Mouse (Mus musculus) CH12.LX (cell line): ENCODE data around the gene Moxd1.

Source experiments
- CHD1 ChIP-seq: IDR thresholded peaks from 2 replicates; pipeline ENCODE4 v1.6.1; 2012; ENCODE audit warnings: low read depth, low read length, improper control_type of control experiment, inconsistent platforms
- POLR2A ChIP-seq: IDR thresholded peaks from 2 replicates; pipeline ENCODE4 v1.6.1; 2011; ENCODE audit warnings: low read depth, mild to moderate bottlenecking, improper control_type of control experiment, low read length
- SIN3A ChIP-seq: IDR thresholded peaks from 2 replicates; pipeline ENCODE4 v1.6.1; 2012; ENCODE audit warnings: low read length, improper control_type of control experiment, inconsistent platforms
- SMC3 ChIP-seq: IDR thresholded peaks from 2 replicates; pipeline ENCODE4 v1.6.1; 2011; ENCODE audit warnings: low read depth, low read length, improper control_type of control experiment
- ZNF384 ChIP-seq: IDR thresholded peaks from 2 replicates; pipeline ENCODE4 v1.6.1; 2012; ENCODE audit warnings: low read depth, low read length, improper control_type of control experiment, inconsistent platforms

- TF ChIP-seq SIN3A (no peak), CHD1 (no peak), ZNF384 (no peak), POLR2A (no peak), SMC3 (no peak)
Observed at GRCm38 (mm10) chr10:24271077-24271637, 47.8 kb downstream of the Moxd1 start.
